Mouse (Mus musculus): ENCODE results near the gene Scube2. TPM values are rescaled to one million over a fixed set of nuclear protein-coding genes. Genes with fewer than 3 reads are reported as not detected.
A peak's percentile ranks its signal among the peaks of the same experiment; 100 is the strongest.

Scube2 gene
- polyA plus RNA-seq, 1 experiment: not detected

DNA sequence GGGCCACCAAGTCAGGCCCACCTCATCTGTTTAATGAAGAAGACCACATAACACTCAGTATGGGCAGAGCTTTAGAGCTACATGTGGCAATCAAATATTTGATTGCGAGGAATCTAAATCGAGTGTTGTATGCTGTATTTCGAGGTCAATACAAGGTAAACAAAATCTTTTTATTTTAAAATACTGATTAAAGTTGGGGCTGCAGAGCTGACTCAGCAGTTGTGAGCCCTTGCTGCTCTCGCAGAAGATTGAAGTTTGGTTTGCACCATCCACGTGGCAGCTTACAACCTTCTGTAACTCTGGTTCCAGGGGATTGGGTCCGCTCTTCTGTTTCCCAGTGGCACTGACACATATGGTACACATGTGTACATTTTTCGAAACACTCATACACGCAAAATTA lies 111.4 kb downstream of the Scube2 start:
- peaks cover 4% of the 10 kb centered on the region for H3K4me1 ChIP-seq (ENCODE audit: control insufficient read depth, insufficient read depth, low read length)
- no peak overlapping the region for H3K27ac ChIP-seq (ENCODE audit: insufficient read depth, low read depth, low read length)
- H3K4me3 ChIP-seq (ENCODE audit: insufficient read depth, low read length): no peak overlapping the region
- TF ChIP-seq POLR2A (IDR thresholded peaks at IDR 0.05; ENCODE audit: borderline replicate concordance, low read depth, low read length) (no peak), CTCF (IDR thresholded peaks at IDR 0.05; ENCODE audit: low read depth, low read length) (no peak)

DNA sequence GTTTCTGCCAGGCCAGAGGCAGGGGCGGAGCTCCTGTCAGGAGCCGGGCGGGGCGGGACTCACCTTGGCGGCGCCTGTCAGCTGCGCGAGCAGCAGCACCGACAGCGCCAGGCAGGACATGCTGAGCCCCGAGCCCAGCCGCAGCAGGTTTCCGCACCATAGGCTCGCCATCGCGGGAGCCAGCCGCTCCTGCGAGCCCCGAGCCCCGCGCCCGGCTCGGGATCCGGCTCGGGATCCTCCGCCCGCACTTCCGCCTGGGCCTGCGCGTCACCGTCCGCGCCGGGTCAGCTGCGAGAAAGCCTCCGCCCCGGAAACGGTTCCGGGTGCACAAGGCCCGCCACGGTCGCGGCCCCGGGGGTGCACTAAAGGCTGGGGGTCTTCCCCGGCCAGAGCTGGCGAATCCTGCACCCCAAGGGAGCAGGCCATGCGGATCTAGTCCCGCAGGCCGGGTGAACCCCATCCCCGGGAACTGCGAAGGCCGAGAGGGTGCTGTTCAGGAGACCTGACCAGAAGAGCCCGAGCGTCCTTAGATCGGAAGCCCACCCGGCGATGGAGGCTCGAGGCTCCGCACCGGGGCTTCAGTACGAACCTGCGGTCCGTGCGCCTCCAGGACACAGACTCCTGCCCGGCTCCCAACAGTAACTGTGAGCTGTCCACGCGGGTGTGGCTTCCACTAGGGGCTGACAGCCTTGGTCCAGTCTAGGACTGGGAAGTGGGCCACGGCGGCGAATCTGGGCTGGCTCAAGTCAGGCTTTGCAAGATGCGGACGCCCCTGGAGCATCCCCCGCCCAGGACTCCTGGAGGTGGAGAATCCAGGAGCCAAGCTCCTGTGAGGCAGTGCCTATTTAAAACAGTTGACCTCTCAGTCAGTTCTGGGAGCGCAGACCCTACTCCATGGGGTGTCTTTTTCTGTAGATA lies 113.2 kb downstream of the Scube2 start, which contains the start of gene Tmem9b:
Tmem9b (minus strand) TSS at position 868 of the 918 bp plus-strand sequence.
- peak within 1 kb of the TSS; percentile 79 for H3K4me3 ChIP-seq (ENCODE audit: insufficient read depth, low read length)
- TF ChIP-seq POLR2A (IDR thresholded peaks at IDR 0.05; ENCODE audit: borderline replicate concordance, low read depth, low read length) (no peak), CTCF (IDR thresholded peaks at IDR 0.05; ENCODE audit: low read depth, low read length) (no peak)
- H3K4me1 ChIP-seq (ENCODE audit: control insufficient read depth, insufficient read depth, low read length): peaks cover 4% of the 10 kb centered on the region
- H3K27ac ChIP-seq (ENCODE audit: insufficient read depth, low read depth, low read length): peak within 1 kb of the TSS; percentile 59

DNA sequence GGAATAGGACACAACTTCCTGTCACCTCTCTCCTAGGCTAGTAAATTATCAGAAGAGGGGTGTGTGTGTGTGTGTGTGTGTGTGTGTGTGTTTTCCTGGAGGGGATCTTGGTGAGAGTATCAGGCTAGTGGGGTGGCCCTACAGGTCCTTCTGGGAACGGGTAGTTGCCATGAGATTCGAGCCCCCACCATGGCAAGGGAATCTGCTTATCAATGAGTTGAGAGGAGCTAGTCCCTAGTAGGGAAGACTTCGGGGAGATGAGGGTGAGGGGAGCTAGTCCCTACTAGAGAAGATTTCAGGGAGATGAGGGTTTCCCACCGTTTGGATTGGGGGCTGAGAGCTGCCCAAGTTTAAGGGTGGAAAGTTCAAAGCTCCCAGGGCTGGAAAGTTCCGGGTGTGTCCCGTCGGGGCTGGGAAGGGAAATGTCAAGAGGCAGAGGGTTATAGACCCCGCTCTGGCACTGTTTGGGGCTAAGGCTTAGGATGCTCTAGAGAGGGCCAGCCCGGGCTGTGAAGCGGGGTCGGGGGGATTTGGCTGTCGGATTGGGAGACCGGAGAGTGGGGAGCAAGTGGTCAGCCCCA lies 114.0 kb downstream of the Scube2 start:
- Histone ChIP-seq H3K4me3 (ENCODE audit: insufficient read depth, low read length) (peak overlapping the region; percentile 79), H3K4me1 (ENCODE audit: control insufficient read depth, insufficient read depth, low read length) (peaks cover 4% of the 10 kb centered on the region), H3K27ac (ENCODE audit: insufficient read depth, low read depth, low read length) (0 out of 2 replicates have a peak overlapping the region, but pooled peaks have one; percentile 59)
- TF ChIP-seq CTCF (IDR thresholded peaks at IDR 0.05; ENCODE audit: low read depth, low read length): no peak
- TF ChIP-seq POLR2A (IDR thresholded peaks at IDR 0.05; ENCODE audit: borderline replicate concordance, low read depth, low read length): peak; percentile 55; the same call in 1 of the 2 replicates

Other genes starting within 250 kb of the Scube2 start
- gene St5, start 162.1 kb downstream of the Scube2 start, polyA plus RNA-seq (2012; ENCODE audit: insufficient read depth, insufficient read length, missing spikeins): 1.0 and 1.2 TPM in 2 replicates
- gene Akip1, start 162.0 kb downstream of the Scube2 start, polyA plus RNA-seq (2012; ENCODE audit: insufficient read depth, insufficient read length, missing spikeins): 27.8 and 29.0 TPM in 2 replicates
- gene BC051019, start 141.8 kb downstream of the Scube2 start, polyA plus RNA-seq (2012; ENCODE audit: insufficient read depth, insufficient read length, missing spikeins): not detected in 2 replicates
- gene Ascl3, start 134.0 kb downstream of the Scube2 start, polyA plus RNA-seq (2012; ENCODE audit: insufficient read depth, insufficient read length, missing spikeins): not detected in 2 replicates
- gene Tmem9b, start 112.8 kb downstream of the Scube2 start, polyA plus RNA-seq (2012; ENCODE audit: insufficient read depth, insufficient read length, missing spikeins): 91.0 and 101 TPM in 2 replicates
- not detected in 2 replicates for gene Nrip3, start 83.7 kb downstream of the Scube2 start, polyA plus RNA-seq (2012; ENCODE audit: insufficient read depth, insufficient read length, missing spikeins)
- gene Dennd5a, start 94.8 kb upstream of the Scube2 start, polyA plus RNA-seq (2012; ENCODE audit: insufficient read depth, insufficient read length, missing spikeins): 159 and 160 TPM in 2 replicates
- gene Tmem41b, start 121.2 kb upstream of the Scube2 start, polyA plus RNA-seq (2012; ENCODE audit: insufficient read depth, insufficient read length, missing spikeins): 43.1 and 47.3 TPM in 2 replicates
- gene Ipo7, start 152.6 kb upstream of the Scube2 start, polyA plus RNA-seq (2012; ENCODE audit: insufficient read depth, insufficient read length, missing spikeins): 51.7 and 55.2 TPM in 2 replicates
- gene Zfp143, start 195.5 kb upstream of the Scube2 start, polyA plus RNA-seq (2012; ENCODE audit: insufficient read depth, insufficient read length, missing spikeins): 17.4 and 22.2 TPM in 2 replicates